Mouse (Mus musculus): ENCODE data around the gene Tdg. TPM values are rescaled to one million over a fixed set of nuclear protein-coding genes. Genes with fewer than 3 reads are reported as not detected.
A peak's percentile ranks its signal among the peaks of the same experiment; 100 is the strongest.

Tdg gene
- total RNA-seq, 2 experiments from 2014 or later, result 14.2 to 17.4 TPM

DNA sequence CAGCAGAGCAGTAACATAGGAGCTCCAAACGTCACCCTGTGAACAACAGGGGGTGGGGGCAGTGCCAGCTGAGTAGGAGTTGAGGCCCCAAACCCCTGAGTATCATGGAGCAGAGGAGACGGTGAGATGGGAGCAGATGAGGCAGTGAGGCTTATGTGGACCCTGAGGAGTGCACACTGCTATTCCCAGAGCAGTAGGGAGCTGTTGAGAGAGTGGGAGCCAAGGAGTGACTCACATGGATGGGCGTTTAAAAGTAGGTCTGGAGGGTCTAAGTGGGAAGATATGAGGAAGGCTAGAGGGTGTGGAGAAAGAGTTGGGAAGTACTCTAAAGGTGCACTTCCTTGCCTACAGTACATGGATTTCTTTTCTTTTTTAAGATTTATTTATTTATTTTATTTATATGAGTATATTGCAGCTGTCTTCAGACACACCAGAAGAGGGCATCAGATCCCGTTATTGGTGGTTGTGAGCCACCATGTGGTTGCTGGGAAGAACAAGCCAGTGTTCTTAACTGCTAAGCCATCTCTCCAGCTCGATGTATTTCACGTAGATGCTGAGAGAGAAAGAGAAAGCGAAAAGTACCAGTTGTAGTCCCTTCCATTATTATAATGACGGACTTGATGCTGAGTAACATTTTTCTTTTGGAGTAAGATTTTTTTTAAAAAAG, 9.5 kb downstream of the Tdg start:
- no peak overlapping the region for H3K27ac ChIP-seq

DNA sequence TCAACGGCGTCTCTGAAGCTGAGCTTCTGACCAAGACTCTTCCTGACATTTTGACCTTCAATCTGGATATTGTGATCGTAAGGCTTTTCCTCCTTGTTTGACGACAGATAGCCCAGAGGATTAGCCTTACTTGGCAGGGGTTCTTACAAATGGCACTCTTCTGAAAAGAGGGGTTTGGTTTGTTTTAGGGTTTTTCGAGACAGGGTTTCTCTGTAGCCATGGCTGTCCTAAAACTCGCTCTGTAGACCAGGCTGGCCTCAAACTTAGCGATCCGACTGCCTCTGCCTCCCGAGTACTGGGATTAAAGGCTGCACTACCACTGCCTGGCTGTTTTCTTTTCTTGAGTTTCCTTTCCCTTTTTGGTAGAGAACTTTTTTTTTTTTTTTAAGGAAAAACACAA, 11.9 kb downstream of the Tdg start:
- intact Hi-C loops (cut with DNase I), result no loop called here
- TF ChIP-seq CTCF (IDR thresholded peaks at IDR 0.05), result no peak
- Histone ChIP-seq H3K27ac (no peak overlapping the region), H3K4me3 (no peak overlapping the region)
- DNase-seq, result no peak

More for the DNA sequence above, 9.5 kb downstream of the Tdg start:
- intact Hi-C loops (cut with DNase I), result no loop called here
- TF ChIP-seq CTCF (IDR thresholded peaks at IDR 0.05), result 0 out of 2 replicates have a peak, but pooled peaks have one; percentile 19
- DNase-seq, result no peak
- no peak overlapping the region for H3K4me3 ChIP-seq

DNA sequence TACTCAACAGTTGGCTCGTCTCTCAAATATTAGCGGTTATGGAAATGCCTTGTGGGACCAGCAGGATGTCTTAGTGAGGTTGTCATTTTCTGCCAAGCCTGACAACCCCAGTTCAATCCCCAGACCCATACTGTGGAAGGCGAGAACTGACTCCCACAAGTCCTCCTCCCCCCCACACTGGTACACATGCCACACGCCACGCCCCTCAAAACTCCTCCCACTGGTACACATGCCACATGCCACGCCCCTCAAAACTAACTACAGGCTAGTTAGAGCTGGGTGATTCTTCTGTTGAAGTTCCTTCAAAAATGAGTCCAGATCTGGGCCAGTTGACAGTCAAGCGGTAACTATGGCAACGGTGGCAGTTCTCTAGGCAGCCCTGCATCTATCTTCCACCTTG, 16.5 kb downstream of the Tdg start:
- intact Hi-C loops (cut with DNase I), result no loop called here
- no peak for TF ChIP-seq CTCF (IDR thresholded peaks at IDR 0.05)

DNA sequence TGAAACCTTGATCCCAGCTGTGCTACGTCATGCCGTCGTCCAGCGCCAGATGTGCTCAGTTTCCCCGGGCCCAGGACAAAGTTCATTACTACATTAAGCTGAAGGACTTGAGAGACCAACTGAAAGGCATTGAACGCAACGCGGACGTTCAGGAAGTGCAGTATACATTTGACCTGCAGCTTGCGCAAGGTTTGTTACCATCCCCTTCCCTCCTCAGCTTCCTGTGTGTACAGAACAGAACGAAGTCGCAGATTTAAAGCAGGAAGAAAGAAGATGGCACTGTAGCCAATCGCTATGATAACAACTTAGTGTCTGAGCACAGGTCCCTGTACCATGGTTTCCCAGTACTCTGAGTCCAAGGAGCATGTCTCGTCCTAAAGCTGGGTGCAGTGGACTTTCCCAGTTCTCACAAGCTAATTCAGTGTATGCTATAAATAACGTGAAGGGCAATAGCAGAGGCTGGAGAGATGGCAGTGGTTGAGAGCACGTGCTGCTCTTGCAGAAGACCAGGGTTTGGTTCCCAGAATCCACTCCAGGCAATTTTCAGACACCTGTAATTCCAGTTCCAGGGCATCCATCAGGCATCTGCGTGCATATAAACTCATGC, 17.7 kb downstream of the Tdg start:
- no peak overlapping the region for H3K4me3 ChIP-seq
- intact Hi-C loops (cut with DNase I), result no loop called here
- no peak overlapping the region; the same call in 1 of the 2 replicates for H3K27ac ChIP-seq
- TF ChIP-seq CTCF (IDR thresholded peaks at IDR 0.05), result no peak
- no peak for DNase-seq

More for the DNA sequence above, 16.5 kb downstream of the Tdg start:
- Histone ChIP-seq H3K4me3 (no peak overlapping the region), H3K27ac (no peak overlapping the region)
- DNase-seq, result no peak

DNA sequence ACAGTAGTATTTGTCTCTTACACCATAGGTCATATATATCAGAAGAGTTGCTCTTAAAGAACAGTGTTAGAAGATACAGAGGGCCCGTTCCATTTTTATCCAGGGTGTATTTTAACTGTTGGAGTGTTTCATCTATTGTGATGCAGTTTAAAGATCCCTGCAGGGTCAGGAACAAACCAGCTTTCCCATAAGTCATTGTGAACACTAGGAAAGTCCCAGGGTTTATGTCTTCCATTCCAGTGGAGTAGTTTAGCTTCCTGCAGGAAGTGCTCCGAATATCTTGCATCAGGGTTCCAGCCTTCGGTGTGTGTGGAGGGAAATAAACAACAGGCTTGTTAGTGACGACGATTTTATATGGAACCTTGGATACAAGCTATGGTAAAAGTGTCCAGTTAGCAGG, 21.6 kb downstream of the Tdg start:
- DNase-seq, result no peak
- no peak overlapping the region for H3K27ac ChIP-seq
- no peak overlapping the region for H3K4me3 ChIP-seq
- intact Hi-C loops (cut with DNase I), result no loop called here
- TF ChIP-seq CTCF (IDR thresholded peaks at IDR 0.05), result no peak

DNA sequence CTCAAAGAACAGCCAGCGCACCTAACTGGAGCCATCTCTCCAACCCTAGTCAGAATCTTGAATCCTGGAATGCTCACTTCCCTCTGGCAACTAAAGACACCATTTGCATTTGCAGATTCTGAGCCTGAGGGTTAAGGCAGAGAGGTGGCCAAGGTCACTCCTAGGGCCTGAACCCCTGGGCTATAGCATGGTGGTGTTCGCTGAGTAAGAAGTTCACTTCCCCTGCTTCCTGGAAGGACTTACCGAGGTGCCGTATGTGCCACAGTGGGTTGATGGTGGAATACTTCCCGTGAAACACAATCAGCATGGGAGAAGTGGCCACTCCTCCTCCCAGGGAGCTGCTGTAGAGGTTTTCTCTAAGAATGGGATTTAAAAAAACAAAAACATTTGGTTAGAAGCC, 23.0 kb downstream of the Tdg start:
- no peak for TF ChIP-seq CTCF (IDR thresholded peaks at IDR 0.05)
- no peak overlapping the region for H3K27ac ChIP-seq
- no peak overlapping the region for H3K4me3 ChIP-seq
- no peak for DNase-seq
- intact Hi-C loops (cut with DNase I), result no loop called here

DNA sequence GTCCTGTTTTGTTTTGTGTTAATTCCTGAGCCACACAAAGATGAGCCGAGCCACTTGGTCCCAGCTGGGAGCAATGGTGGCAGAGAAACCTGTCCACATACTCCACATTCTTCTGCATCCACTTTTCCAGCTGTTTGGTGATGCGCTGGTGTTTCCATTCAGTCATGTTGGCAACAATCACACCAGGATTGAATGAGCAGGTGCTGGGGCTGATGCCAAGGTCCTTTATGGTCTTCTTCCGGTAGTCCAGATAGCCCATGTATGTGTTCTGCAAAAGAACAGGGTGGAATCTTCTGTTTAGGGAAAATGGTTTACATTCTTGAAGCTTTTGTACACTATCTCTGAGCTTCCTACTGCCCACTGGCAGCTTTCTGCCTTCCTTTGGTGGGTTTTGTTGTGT, 25.0 kb downstream of the Tdg start:
- no peak for DNase-seq
- no peak overlapping the region for H3K27ac ChIP-seq
- H3K4me3 ChIP-seq, result no peak overlapping the region
- no peak for TF ChIP-seq CTCF (IDR thresholded peaks at IDR 0.05)
- intact Hi-C loops (cut with DNase I), result no loop called here

DNA sequence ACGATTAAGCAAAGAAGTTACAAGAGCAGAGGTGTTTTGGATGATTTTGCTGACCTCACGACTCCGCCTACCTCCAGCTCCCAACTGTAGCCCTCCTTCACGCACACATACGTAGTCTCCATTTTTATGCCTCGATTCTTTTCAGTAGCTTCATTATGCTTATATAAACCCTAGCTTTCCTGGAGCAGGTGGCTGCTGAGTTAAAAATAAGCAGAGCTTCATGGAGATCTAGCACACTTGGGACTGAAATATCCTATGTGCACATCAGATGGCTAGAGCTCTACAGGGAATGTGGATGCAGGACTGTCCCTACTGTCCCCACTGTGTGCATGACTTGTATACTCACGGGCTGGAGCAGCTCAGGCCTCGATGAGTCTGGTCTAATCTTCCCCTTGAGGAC, 32.2 kb downstream of the Tdg start:
- no peak overlapping the region for H3K4me3 ChIP-seq
- intact Hi-C loops (cut with DNase I), result no loop called here
- DNase-seq, result no peak
- H3K27ac ChIP-seq, result no peak overlapping the region
- TF ChIP-seq CTCF (IDR thresholded peaks at IDR 0.05), result no peak

DNA sequence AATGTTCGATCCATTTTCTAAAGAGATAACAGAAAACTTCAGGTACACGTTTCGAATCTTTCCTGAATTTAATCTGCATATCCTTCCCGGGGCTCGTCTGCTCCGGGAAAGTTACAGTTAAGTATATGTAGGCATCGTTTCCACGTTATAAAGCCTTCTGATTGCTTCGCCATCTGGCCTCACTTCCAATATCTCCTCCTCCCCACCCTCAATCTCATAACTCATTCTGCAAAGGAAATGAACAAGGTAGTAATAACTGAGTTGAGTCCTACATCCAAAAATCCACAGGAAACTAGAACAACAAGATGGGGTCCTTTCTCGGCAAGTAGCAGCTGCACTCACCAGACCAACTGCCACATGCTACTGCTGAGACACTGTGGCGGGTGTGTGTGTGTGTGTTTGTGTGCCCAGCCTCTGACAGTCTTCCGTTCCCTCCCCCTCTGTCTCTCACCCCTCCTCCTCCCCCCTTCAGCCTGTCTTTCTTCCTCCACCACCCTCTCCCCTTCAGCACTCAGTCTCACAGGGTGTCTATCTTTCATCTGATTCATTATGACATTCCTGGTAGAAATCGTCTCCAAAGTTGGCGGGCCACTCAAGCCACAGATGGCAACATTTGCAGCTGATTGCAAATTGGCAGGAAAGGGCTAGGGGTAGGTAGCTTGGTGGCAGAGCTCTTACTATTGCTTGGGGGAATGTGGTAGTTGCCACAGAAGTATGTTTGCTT, 32.8 kb downstream of the Tdg start:
- H3K4me3 ChIP-seq, result no peak overlapping the region
- H3K27ac ChIP-seq, result no peak overlapping the region
- TF ChIP-seq CTCF (IDR thresholded peaks at IDR 0.05), result no peak
- no peak for DNase-seq
- intact Hi-C loops (cut with DNase I), result no loop called here

DNA sequence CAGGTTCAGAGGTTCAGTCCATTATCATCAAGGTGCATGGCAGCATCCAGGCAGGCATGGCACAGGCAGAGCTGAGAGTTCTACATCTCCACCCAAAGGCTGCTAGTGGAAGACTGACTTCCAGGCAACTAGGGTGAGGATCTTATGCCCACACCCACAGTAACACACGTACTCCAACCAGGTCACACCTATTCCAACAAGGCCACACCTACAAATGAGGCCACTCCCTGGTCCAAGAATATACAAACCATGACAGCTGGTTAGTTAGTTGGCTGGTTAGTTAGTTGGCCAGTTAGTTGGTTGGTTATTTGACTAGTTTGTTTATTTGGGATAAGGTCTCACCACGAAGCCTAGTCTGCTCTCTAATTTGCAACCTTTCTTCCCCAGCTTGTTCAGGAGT, 33.7 kb downstream of the Tdg start:
- Histone ChIP-seq H3K4me3 (no peak overlapping the region), H3K27ac (no peak overlapping the region)
- no peak for TF ChIP-seq CTCF (IDR thresholded peaks at IDR 0.05)
- intact Hi-C loops (cut with DNase I), result no loop called here
- DNase-seq, result no peak

DNA sequence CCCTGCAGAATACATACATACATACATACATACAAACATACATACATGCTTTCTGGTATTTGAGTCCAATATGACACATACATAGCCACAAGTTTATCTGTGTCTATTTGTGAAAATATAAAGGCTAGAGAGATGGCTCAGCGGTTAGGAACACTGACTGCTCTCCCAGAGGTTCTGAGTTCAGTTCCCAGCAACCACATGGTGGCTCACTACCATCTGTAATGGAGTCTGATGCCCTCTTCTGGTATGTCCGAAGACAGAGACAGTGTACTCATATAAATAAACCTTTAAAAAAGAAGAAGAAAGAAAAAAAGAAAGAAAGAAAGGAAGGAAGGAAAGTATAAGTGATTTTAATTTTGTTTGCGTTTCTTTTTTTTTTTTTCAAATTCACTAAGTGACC, 36.3 kb downstream of the Tdg start:
- intact Hi-C loops (cut with DNase I), result no loop called here
- no peak for DNase-seq
- no peak for TF ChIP-seq CTCF (IDR thresholded peaks at IDR 0.05)
- Histone ChIP-seq H3K4me3 (peak overlapping the region; percentile 29), H3K27ac (no peak overlapping the region)

DNA sequence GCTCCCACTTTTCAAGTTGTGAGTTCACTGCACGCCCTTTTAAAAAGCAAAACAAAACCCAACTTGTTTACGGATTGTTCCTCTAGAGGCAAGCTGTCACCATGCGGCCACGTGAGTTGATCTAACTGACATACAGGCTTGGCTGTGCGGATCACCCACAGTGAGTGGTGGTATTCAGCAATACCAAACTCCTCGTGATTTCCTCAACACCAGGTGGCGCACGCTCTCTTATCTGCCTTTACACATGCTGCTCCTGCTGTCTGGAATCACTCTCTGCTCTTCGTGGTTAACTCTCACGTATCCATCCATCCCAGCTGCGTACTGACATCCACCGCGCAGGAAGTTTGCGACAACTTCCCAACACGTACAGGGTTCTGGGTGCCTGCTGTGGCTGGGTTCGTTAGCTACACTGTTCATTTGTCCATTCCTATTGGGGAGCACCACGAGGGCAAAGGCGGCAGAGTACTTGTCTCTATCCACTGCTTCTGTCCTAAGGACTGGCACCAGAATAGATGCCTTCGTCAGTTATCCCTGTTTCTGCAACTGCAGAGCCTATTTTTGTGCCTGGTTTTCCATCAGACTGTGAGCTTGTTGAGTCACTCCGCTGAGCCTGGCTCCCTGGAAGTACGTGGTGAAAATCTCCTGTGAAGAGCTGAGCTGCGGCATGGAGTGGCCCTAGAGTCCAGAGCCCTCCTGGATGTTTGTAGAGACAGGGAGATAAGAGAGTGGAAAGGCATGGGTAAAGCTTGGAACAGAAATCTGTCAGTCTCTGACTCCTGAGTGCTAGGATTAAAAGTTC, 37.0 kb downstream of the Tdg start:
- peak; percentile 77 for TF ChIP-seq CTCF (IDR thresholded peaks at IDR 0.05)
- peak overlapping the region; percentile 52; the same call in 1 of the 2 replicates for H3K27ac ChIP-seq
- intact Hi-C loops (cut with DNase I), result loop anchor here (1.0 kb wide), 1 partner anchor 235 kb away; no protein-coding TSS in a partner anchor
- peak overlapping the region; percentile 29 for H3K4me3 ChIP-seq
- DNase-seq, result peak; percentile 89

DNA sequence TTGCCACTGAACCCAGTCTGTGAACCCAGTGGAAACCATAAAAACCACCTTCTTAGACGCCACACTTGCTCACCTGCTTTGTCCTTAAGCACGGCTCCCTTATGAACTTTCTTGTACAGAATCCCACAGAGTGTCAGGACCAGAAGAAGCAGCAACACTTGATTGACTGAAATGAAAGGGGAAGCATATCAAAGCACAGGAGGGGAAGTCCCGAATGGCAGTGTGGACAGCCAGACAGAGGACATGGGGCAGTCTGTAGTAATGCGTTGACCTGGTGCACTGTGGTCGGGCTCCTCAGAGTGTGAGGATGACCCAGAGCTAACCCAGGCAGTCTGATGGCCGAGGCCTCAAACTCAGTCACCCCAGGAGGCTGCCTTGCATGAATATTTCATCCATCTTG, 40.6 kb downstream of the Tdg start:
- no peak for TF ChIP-seq CTCF (IDR thresholded peaks at IDR 0.05)
- intact Hi-C loops (cut with DNase I), result no loop called here
- DNase-seq, result no peak
- Histone ChIP-seq H3K27ac (no peak overlapping the region), H3K4me3 (no peak overlapping the region)

Data from gastrocnemius, adult 2 months (tissue).